Mouse (Mus musculus) urinary bladder, adult 18-20 months (tissue): ENCODE data around the gene Selenoh.

Experiments
- DNase-seq, 2 experiments: peaks; one replicate each; pipeline ENCODE4 v3.0.0; 2022; ENCODE audit warnings: low spot score in 2 of 2, mixed read lengths in 2 of 2

Selenoh gene

DNA sequence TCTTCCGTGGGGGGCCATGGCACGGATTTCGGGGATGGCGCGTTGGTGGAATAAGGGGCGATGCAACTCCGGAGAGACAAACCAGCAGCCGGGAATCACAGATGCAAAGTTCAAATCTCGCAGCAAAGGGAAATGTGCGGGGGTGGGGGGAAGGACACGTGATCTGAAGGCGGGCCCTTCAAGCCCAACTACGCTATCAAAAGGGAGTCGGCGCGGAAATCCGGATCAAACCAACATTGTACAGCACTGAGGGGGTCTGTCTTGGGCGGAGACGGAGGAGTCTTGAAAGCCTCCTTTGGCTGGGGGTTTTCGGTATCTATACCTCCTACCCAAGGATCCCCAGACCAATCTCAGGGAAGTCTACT, at the start of gene Selenoh:
Selenoh (minus strand) TSS at position 202 of the 365 bp plus-strand sequence.
- DNase-seq: peak; percentile 65 to 66

DNA sequence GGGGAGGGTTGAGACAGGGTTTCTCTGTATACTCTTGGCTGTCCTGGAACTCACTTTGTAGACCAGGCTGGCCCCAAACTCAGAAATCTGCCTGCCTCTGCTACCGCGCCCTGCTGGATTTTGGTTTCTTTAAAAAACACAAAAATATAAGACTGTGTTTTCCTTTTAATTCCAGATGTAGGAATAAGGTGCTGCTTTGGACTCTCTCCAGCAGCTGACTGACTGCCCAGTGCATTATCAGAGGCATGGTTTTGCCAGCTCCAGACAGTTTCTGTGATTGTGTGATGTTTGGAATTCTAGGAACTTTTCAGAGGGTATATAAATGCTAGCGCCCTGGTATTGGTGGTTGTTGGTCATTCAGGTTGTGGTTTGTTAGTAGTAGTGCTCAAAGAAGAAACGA, 46.8 kb upstream of the Selenoh start:
- DNase-seq: no peak

DNA sequence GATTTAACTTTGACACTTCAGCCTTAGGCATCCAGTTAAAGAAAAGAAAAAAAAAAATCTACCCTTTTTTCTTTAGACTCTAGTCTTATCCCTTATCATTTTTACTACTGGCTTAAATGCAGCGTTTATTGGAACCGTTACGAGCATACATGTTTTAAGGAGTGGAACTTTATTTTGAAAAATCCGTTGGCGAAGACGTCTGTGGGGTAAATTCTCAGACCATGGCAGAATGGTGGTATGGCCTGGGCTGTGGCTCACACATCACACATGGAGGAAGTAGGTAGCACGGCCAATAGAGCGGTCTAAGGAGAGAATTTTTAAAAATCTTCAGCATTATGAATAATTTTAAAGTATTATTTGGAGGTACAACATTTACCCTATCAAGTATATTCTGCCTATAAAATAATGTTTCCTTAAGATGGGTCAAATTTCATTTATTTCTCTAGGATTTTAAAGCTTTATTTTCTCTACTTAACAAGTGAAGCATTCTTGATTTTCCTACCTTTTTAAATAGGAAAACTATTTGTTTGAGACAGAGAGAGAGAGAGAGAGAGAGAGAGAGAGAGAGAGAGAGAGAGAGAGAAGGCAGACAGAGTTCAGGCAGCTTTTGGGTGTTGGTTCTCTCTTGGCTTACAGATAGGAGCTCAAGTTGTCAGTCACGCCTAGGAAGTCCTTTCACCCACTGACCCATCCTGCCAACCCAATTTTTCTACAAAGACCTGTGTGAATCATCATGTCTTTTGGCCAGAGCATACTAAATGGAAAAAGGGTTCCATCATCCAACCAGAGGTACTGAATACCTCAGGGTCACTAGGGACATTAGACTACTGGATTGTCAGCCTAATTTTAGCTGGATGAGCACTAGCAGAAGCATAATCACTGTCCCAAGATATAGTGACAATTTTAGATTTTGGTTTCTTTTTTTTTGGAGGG, 46.1 kb upstream of the Selenoh start:
- no peak for DNase-seq

DNA sequence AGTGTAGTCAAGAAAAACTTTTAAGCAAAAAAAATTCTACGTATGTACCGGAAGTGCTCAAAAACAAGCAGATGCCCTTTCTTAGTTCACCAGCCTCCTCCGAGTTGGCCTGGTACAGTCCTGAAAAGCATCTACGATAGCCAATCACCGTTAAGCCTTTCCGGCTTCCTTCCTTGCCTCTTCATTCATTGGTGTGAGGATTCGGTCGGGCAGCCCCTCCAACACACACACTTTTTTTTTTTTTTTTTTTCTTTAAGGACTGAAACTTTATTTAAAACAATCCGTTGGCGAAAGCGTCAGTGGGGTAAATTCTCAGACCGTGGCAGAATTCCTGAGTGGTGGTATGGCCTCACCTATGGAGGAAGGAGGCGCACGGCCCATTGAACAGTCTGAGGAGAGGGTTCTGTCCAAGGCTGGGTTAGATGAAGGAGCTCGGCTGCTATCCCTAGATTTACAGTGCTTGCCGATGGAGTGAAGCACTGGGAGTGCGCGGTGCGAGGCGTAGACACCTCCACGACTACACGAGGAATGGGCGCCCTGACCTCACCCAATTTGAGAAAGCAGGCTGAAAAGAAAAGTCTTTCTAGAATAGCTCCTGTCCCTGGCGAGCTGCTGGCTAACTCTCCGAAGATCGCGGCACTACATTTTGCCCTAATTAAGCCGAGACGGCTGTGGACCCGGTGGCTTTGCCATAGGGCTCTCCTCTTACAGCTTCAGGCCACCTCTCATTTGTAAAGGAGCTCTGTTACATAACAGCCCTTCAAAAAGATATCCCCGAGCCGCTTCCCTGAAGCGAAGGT, 45.2 kb upstream of the Selenoh start:
- peak; percentile 78 to 82 for DNase-seq

DNA sequence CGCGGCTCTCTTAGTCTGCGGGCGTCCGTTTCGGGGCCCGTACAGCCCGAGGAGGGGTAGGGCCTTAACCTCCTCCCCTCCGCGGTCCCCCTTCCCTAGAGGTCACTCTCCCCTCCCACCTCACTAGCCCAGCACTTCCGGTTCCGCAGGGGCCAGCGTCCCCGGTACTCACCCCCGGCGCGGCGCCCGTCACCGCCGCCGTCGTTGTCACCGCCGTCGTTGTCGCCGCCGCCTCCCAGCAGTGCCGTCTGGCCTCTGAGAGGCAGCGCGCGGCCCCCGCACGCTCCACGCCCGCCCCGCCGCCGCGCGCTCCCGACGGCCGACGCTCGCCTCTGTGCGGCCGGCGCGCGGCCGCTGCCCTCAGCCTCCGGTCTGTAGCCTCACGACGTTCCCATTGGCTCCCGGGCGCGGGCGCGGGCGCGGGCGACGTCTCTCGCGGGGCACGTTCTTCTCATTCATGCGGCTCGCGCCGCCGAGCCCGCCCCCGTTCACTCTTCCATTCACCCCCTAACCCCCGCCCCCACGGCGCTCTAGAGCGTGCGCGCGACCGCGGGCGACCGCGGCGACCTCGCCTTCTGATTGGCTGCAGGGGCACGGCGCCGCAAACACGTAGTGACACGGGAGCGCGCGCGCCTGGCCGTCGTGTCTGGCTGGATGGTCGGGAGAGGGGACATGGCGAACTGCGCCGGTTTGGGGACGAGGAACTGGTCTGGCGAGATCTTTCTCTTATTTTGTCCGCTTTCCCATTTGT, 44.4 kb upstream of the Selenoh start, which contains the start of gene Zdhhc5:
Zdhhc5 (minus strand) TSS at position 370 of the 751 bp plus-strand sequence.
- peak; percentile 96 to 98 for DNase-seq

DNA sequence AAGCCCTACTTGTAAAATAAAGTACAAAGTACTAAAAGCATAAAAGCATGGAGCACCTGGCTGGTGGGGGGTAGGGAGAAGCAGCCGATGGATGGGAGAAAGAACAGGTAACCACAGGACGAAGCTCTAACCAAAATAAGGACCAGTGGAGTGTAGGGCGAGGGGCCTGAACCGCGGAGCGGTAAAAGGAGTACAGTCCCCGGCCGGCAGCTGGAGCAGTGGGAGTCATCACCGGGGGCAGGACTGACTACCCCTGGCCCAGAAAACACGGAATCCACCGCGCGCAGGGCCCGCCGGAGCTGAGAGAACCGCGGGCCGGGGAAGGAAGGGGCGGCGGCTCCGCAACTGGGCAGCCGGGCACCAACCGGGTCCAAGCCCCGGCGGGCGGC, 43.8 kb upstream of the Selenoh start:
- DNase-seq: peak in 1 of 2 experiments; percentile 26

DNA sequence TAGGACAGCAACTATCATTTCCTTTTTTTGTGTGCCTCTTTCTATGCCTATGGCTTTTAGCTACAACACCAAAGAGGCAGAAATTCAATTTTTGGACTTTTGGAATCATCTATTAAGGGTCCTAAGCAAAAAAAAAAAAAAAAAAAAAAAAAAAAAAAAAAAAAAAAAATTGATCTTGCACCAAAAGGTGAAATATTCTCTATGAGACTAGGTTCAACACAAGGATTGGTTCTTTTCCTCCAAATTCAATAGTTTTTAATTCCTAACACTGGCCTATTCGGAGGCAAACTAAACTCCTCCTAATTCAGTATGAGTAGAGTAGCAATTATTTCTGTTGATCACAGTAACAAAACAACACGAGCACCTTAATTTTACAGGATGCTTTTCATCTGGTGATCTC, 41.3 kb upstream of the Selenoh start:
- DNase-seq: no peak

DNA sequence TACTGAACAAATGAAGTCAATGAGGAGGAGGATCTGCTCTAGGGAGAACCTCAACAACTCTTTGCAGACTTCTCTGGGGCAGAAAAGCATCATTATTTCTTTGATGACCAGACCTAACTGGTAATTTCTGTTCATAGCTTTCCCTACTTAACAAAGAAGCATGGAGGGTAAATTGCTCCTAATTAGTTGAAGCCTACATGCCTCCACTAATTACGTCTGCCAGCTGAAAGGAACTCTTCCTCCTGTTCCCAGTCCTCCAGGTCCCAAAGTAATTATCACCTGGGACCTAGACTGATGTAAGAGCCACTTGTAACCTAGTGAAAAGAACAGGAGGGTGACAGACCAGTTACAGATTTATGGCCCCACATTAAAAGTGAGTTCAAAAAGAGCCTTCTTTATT, 37.0 kb upstream of the Selenoh start:
- DNase-seq: no peak

DNA sequence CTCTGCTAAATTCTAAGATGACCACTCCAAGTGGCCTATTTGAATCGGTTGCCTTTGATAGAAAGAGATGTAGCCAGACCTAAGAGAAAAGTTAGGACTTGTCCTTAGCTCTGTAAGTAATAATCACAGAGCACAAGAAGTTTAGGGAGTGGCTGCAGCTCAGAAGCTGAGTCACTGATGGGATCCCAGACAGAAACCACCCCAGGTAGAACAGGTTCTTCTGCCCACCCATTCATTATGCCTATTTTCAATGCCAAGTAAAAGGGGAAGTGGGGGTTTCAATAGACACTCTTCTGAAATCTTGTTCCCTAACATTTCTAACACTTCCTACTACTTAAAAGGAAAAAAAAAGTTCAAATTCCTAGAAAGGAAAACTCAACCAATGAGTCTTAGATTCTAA, 34.7 kb upstream of the Selenoh start:
- peak in 1 of 2 experiments; percentile 36 for DNase-seq

DNA sequence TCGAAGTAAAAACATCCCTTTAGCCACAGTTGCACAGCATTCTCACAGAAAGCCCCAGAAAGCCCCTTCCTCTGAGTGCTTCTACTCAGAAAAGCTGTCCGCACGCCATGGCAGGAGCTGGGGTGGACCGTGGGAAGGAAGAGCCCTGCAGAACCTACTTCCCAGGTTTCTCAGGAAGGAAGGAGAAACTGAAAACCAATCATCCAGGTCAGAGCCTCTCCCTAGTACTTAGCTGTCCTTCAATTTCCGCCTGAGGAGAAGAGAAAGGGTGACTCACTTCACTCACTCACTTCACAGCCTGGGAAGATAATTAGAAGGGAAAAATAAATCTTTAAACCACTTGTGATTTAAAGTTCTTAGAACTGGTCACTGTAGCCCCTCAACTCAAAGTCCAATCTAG, 33.8 kb upstream of the Selenoh start:
- DNase-seq: no peak

DNA sequence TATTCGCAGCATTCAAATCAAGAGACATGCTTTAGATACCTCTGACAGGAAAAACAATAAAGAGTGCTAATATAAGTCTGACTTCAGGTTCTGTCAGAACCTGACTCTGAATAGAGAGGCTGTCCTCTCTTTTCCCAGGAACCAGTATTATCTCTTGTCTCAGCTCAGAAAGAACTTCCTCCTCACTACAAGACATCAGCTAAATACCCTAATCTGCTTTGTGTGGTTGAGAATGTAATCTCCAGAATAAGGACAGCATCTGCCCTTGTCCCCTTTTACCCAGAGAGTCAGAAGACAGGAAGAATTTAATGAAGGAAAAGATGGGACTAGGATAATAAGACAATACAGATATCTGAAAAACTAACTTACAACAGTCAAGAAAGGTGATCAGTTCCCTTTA, 32.9 kb upstream of the Selenoh start:
- DNase-seq: no peak

DNA sequence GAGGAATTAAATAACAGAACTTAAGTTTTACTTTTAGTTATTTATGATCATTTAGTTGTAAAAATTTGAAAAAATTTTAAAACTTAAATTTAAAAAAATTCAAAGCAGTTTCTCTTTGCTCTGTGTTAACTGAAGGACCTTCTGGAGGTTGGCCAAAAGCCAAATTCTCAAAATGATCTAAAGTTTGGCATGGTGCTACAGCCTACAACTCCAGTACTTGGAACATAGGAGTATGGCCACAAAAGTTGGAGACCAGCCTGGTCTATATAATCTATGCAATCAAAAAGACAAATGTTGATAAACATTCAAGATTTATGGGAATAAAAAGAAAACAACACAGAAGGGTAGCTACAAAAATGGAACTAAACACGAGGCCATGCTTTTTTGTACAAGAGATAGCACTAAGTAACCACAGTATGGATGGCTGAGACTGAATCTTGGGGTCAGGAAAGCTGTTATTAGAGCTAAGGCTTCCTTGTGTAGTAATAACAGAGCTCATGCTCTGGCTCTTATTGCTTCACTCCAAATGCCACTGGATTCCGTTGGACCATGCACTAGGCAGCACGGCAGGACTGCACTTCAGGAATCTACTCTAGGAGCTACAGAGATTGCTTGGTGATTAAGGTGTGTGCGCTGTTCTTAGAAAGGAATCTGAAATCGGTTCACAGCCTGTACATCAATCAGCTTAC, 24.6 kb upstream of the Selenoh start:
- DNase-seq: no peak

DNA sequence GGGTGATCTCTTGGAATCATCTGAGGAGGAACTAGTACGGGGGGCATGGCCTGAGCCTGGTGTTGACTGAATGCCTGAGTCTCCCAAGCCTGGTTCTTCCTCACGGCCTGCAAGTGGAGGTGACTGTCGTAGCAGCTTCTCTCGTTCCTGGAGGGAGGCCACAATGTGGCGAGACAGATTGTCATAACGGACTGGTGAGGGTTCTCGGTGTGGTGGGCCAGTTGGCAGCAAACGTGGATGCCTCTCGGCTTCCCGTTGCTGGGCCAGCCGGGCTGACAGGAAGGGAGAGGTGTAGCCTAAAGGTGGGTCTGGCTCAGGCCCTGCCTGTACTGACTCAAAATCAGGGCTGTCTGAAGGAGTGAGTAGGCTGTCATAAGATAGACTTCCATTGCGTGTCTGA, 19.5 kb upstream of the Selenoh start:
- no peak for DNase-seq

DNA sequence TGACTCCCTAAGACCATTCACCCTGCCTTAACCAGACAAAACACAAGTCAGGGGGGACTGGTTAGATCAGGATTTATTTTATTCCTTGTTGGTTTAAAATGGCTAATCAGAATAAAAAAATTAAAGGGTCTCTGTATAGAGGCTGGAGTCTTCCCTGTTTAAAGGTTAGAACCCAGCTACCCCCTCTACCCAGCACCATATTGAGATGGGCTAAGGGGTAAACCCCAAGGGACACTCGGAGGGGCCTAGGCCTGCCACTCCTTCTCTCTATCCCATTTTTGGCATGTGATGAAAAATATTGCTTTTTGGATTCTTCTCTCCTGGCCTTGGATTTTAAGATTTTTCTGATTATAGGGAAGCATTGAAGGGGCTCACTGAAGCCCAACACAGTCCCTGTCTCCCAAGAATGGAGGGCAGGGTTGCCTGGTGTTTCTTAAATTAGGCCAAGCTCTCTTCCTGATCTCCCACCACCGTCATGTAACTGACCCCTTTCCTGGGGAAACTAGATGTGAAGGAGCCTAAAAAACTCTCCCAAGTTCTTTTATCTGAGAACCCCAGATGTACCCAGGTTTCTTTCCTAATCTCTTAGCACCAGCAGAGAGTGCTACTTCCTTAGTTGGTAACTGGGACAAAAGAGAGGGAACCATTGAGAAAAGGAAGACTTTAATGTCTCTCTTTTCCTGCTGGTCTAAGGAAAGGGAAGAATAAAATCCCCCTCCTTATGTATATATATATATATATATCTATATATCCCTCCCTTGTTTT, 17.7 kb upstream of the Selenoh start:
- no peak for DNase-seq

DNA sequence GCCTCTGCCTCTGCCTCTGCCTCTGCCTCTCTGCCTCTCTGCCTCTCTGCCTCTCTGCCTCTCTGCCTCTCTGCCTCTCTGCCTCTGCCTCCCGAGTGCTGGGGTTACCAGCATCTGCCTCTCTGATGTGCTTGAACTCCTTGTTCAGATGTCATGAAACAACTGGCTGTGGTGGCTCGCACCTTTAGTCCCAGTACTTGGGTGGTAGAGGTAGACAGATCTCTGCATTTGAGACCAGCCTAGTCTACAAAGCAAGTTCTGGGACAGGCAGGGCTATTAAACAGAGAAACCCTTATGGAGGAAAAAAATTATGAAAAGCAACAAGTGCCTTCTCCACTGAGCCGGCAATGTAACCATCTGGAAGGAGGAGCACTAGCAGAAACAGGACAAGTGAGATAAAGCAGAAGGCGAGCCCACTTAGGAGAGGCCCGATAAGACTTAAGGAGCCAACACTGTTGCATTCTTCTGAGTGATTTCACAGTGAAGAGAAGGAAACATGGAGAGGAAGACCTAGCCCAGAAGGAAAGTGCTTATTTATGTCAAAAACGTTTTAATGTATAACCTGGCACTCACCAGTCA, 12.1 kb upstream of the Selenoh start:
- no peak for DNase-seq

DNA sequence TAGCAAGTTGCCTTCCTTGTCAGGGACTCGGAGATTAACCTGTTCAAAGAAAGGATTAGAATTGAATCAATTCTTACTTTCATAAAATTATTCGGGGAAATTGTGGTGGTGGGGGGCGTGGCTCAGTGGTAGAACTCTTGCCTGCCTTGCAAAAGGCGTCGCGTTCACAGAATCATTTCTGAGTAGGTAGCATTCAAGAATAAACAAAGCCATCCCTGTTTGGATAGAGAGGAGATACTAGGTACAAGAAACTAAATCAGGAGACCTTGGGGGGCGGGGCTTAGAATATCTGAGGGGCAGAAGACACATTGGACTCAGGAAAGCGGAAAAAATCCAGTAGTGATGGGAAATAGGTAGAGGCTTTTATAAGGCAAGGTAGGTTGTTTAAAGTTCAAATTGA, 8.4 kb upstream of the Selenoh start, which contains the start of gene Tmx2:
Tmx2 (minus strand) TSS at position 125 of the 400 bp plus-strand sequence.
- DNase-seq: no peak

DNA sequence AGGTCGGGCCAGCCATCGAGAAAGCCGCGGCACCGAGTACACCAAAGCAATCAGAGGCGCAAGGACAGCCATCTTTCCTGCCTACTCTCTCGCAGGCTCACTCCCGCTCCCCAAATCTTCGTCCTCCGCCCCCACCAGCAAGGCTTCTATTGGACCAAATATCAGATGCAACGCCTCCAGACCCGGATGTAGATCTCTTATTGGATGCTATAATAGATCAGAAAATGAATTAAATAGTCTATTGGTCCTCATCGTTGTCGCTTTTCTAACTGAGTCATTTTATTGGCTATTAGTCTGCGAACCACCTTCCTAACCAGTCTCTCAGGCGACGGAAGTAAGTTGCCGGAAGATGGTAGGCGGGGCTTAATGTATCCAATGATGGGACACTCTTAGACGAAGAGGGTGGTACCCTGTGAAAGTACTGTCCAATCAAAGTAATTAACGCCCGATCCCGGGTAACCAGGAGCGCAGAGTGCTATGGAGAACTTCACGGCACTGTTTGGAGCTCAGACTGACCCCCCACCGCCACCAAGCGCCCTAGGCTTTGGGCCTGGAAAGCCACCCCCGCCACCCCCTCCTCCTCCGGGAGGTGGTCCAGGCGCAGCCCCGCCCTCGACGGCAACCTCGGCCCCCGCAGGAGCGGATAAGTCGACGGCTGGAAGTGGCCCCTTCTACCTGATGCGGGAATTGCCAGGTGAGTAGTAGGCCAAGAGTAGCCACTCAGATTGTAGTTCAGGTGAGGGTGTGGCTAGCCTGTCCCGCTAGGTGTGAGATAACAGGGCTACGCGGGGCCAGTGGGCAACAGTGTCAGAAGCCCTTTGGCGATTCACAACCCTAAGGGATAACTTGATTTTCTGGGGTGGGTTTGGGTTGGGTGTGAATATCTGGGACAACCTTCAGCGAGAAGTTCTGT, 7.7 kb upstream of the Selenoh start, which contains the start of the genes Gm28635 and Med19:
Gm28635 (minus strand) TSS at position 74 of the 913 bp plus-strand sequence.
Med19 (plus strand) TSS at position 435 of the 913 bp plus-strand sequence.
- DNase-seq: peak; percentile 74 to 90

DNA sequence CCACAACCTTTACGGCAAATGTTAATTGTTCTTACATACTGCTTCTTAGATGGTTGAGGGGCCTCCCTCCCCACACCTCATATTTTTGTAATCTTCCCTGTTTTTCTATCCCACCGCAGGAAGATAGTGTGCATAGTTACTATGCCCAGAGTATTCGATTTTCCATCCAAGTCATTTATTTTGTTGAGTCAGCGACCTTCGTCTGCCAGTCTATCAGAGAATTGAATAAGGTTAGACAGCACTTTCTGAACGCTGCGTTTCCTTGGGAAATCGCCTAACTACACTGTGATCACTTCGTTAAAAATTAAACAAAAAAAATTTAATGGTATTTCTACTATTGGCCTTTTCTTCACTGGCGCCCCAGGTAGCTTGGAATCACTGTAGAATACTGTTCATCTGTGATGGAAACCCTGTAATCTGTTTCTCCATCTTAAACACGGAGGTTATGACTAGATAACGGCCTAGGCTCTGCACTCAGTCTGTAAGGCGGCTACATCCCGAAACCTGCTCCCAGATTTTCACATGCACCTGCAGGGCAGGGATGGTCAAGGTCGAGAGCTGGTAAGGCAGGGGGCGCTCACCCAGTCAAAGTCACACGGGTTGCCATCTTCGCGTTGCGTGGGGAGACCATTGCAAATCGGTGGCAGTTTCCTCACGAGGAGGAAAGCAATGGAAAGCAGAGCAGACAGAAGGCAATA, 6.8 kb upstream of the Selenoh start:
- DNase-seq: no peak
